Mouse (Mus musculus) limb, embryonic 14.5 days (tissue): Measurements from ENCODE around the gene Mrtfb. TPM values are rescaled to one million over a fixed set of nuclear protein-coding genes. Genes with fewer than 3 reads are reported as not detected.

Experiments used
- ATAC-seq: fragments of 200-750 bp; cut with Nextera tagmentation; 2 replicates; pipeline ENCODE4 v1.8.0; 2017; ENCODE audit warnings: low read depth, moderate number of reproducible peaks, moderate TSS enrichment; ENCODE audit not compliant: low FRiP score
- DNase-seq: peaks from one replicate; pipeline ENCODE4 v3.0.0-alpha.2; 2015; ENCODE audit warnings: low spot score
- H3K27ac ChIP-seq: fragments of 300-500 bp; sonication (generic); replicated peaks from 2 replicates; pipeline ENCODE4 v1.5.1; 2014; ENCODE audit warnings: low read depth, mild to moderate bottlenecking, low read length, moderate library complexity, mixed read lengths
- H3K27me3 ChIP-seq: fragments of 300-500 bp; sonication (generic); 2 replicates; pipeline ENCODE4 v1.6.1; 2014; ENCODE audit warnings: low read length, mixed read lengths; ENCODE audit not compliant: control insufficient read depth, insufficient read depth
- H3K36me3 ChIP-seq: fragments of 300-500 bp; sonication (generic); 2 replicates; pipeline ENCODE4 v1.6.1; 2014; ENCODE audit warnings: mild to moderate bottlenecking, low read length, moderate library complexity, mixed read lengths; ENCODE audit not compliant: control insufficient read depth, insufficient read depth
- H3K4me1 ChIP-seq: fragments of 300-500 bp; sonication (generic); 2 replicates; pipeline ENCODE4 v1.6.1; 2014; ENCODE audit warnings: antibody characterized with exemption, low read length, mixed read lengths; ENCODE audit not compliant: control insufficient read depth, insufficient read depth
- H3K4me2 ChIP-seq: fragments of 300-500 bp; sonication (generic); replicated peaks from 2 replicates; pipeline ENCODE4 v1.6.1; 2014; ENCODE audit warnings: low read depth, mild to moderate bottlenecking, low read length, moderate library complexity; ENCODE audit not compliant: severe bottlenecking
- H3K4me3 ChIP-seq: fragments of 300-500 bp; sonication (generic); replicated peaks from 2 replicates; pipeline ENCODE4 v1.5.1; 2014; ENCODE audit warnings: low read length
- H3K9ac ChIP-seq: fragments of 300-500 bp; sonication (generic); 2 replicates; pipeline ENCODE4 v1.6.1; 2014; ENCODE audit warnings: mild to moderate bottlenecking, low read depth, low read length, moderate library complexity; ENCODE audit not compliant: severe bottlenecking
- H3K9me3 ChIP-seq: fragments of 300-500 bp; sonication (generic); 2 replicates; pipeline ENCODE4 v1.6.1; 2016; ENCODE audit warnings: low read length; ENCODE audit not compliant: control insufficient read depth
- POLR2A ChIP-seq: fragments of 200-500 bp; IDR thresholded peaks from 2 replicates; pipeline ENCODE4 v1.8.0; 2012; ENCODE audit warnings: inconsistent platforms, mild to moderate bottlenecking, moderate library complexity, borderline replicate concordance; ENCODE audit not compliant: insufficient read depth, insufficient read length; ENCODE audit errors: extremely low read depth
- WGBS: fragments of 180-500 bp; shearing (Covaris S2); extraction: QIAGEN DNeasy Blood & Tissue Kit; methylation state at CpG from one replicate; pipeline ENCODE4 v1.1.7; 2014; 5-methylcytosine and 5-hydroxymethylcytosine counted together
- polyA plus RNA-seq, 2 experiments: library from polyadenylated mRNA; depleted of rRNA in 1 of 2; stranded (reverse) in 1 of 2; unstranded in 1 of 2; fragments of >200 nt; fragmentation: Nextera tagmentation in 1 of 2; extraction: Ambion mirVana in 1 of 2; gene quantifications; 2 replicates each; pipeline versions ENCODE4 v1.2.1 to v1.2.3; 2012 to 2014

Gene Mrtfb
- polyA plus RNA-seq, 2 experiments = 11.8 to 26.0 TPM

GRCm38 (mm10) chr16:13425804-13426203 is 169.5 kb downstream of the Mrtfb start:
- ATAC-seq (no peak), DNase-seq (no peak)
- 79% methylated on average over 6 of the region's 6 CpGs for WGBS
- TF ChIP-seq POLR2A = no peak
- H3K4me1 ChIP-seq = no peaks in the 10 kb centered on the region
- H3K36me3 ChIP-seq = no peaks in the 10 kb centered on the region
- H3K9ac ChIP-seq = no peak overlapping the region
- no peaks in the 10 kb centered on the region for H3K9me3 ChIP-seq
- H3K27ac ChIP-seq = no peak overlapping the region
- H3K27me3 ChIP-seq = no peaks in the 10 kb centered on the region
- no peak overlapping the region for H3K4me3 ChIP-seq
- H3K4me2 ChIP-seq = no peak overlapping the region

GRCm38 (mm10) chr16:13426831-13427589 is 170.7 kb downstream of the Mrtfb start:
- DNase-seq (no peak), ATAC-seq (no peak)
- no peaks in the 10 kb centered on the region for H3K9me3 ChIP-seq
- H3K9ac ChIP-seq = no peak overlapping the region
- no peak overlapping the region for H3K4me3 ChIP-seq
- 67% methylated on average over 10 of the region's 10 CpGs for WGBS
- no peak overlapping the region for H3K27ac ChIP-seq
- no peaks in the 10 kb centered on the region for H3K27me3 ChIP-seq
- H3K4me1 ChIP-seq = no peaks in the 10 kb centered on the region
- H3K4me2 ChIP-seq = no peak overlapping the region
- no peaks in the 10 kb centered on the region for H3K36me3 ChIP-seq
- no peak for TF ChIP-seq POLR2A

- Histone ChIP-seq H3K9me3 (no peaks in the 10 kb centered on the region), H3K36me3 (no peaks in the 10 kb centered on the region), H3K27me3 (no peaks in the 10 kb centered on the region), H3K4me3 (no peak overlapping the region), H3K4me2 (no peak overlapping the region), H3K4me1 (no peaks in the 10 kb centered on the region), H3K9ac (no peak overlapping the region), H3K27ac (no peak overlapping the region)
- ATAC-seq (no peak), DNase-seq (no peak)
- TF ChIP-seq POLR2A = no peak
- 72% methylated on average over 5 of the region's 5 CpGs for WGBS
Observed at GRCm38 (mm10) chr16:13428077-13428476, 171.8 kb downstream of the Mrtfb start.

GRCm38 (mm10) chr16:13428806-13429205 is 172.5 kb downstream of the Mrtfb start:
- Histone ChIP-seq H3K4me3 (no peak overlapping the region), H3K4me2 (no peak overlapping the region), H3K36me3 (no peaks in the 10 kb centered on the region), H3K9ac (no peak overlapping the region), H3K27me3 (no peaks in the 10 kb centered on the region), H3K9me3 (no peaks in the 10 kb centered on the region), H3K27ac (no peak overlapping the region), H3K4me1 (no peaks in the 10 kb centered on the region)
- no peak for TF ChIP-seq POLR2A
- 85% methylated on average over 1 of the region's 1 CpGs for WGBS
- ATAC-seq (no peak), DNase-seq (no peak)

GRCm38 (mm10) chr16:13429921-13430606 is 173.8 kb downstream of the Mrtfb start:
- H3K27ac ChIP-seq = no peak overlapping the region
- DNase-seq (no peak), ATAC-seq (no peak)
- no peaks in the 10 kb centered on the region for H3K4me1 ChIP-seq
- H3K27me3 ChIP-seq = no peaks in the 10 kb centered on the region
- H3K4me3 ChIP-seq = no peak overlapping the region
- H3K9ac ChIP-seq = no peak overlapping the region
- no peaks in the 10 kb centered on the region for H3K9me3 ChIP-seq
- no peak overlapping the region for H3K4me2 ChIP-seq
- no peak for TF ChIP-seq POLR2A
- no peaks in the 10 kb centered on the region for H3K36me3 ChIP-seq
- WGBS = 70% methylated on average over 7 of the region's 7 CpGs
